Mouse (Mus musculus) liver, embryonic 14 days (tissue): ENCODE measurements around the gene Mark1. TPM values are rescaled to one million over a fixed set of nuclear protein-coding genes. Genes with fewer than 3 reads are reported as not detected.

Experiments used
- polyA plus RNA-seq: library from polyadenylated mRNA; depleted of rRNA; stranded (reverse); fragments of >200 nt; gene quantifications from 2 replicates; pipeline ENCODE4 v1.2.3, GENCODE M21; 2012; rRNA removed

Mark1 gene
- polyA plus RNA-seq, result 0.60 and 0.71 TPM in 2 replicates

DNA sequence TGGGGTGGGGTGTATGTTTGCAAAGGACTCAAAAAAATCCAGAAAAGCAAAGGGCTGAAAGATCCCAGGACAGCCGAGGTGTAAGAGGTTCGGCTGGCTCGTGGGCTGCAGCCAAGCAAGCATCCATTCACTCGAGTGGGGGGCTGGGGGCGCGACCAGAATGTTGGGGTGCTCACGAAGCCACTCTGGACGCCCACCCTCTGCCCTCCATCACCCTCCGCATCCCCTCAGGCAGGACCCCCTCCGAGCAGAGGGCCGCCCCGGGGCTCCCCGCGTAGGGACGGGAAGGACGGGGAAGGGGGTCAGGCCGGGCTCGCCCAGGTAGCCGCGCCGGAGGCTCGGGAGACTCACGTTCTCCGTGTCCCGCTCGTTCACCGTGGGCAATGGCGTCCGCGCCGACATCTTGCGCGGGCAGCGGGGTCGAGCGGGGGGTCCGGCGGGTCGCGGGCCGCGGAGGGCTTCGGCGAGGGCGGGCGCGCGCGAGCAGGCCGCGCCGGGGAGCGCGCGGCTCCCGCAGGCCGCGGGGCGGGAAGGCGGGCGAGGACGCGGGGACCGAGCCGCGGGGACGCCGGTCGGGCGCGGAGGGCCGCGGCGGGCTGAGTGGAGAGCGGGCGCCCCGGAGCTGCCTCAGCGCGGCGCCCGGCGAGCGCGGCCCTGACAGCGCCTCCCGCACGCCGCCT lies at the start of gene Mark1:
Gene Mark1 (minus strand): TSS at position 500 of the 680 bp plus-strand sequence.

DNA sequence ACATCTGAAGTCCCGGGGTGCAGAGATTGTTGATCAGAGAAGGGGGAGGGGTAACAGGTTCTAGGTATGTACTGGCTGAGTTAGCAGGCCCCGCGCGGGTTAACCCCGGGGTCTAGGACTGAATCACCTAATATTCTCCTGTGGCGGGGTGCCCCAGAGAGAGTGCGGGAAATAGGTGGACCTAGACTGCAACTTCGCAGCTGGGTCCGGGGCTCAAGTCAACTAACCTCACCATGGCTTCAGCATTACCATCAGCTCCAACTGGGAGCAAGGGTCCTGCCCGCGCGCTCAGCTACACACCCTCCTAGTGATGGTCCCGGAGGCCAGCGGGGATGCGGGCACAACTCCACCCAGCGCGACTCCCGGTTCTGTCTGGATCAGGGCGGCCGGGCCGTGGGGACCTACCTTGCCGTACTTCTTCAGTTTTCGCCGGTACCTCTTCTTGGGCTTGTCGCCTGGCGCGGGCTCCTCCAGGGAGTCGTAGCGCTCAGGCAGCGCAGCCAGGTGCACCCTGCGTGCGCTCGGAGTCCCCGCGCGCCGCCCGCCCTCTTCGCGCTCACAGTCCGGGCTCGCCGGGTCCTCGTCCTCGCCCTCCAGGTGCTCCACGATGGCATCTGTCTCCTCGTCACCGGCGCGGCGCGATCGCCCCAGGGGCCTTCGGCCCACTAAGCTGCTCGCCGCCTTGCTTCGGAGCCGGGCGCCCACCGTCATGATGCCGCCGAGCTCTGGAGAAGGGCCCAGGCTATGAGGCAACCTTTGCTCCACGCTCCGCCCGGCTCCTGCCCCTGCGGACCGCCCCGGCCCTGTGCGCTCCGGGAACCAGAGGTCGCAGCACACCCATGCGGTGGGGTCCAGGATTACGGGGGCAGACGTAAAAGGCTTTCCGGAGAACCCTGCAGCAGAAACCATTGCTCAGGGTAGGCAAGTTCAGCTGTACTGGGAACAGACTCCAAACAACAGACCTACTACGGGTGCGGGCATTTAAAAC lies 116.8 kb downstream of the Mark1 start, which contains the start of gene C130074G19Rik:
Gene C130074G19Rik (minus strand): TSS at position 938 of the 988 bp plus-strand sequence.

Other genes with a start within 250 kb of the Mark1 start
- gene Marc1, start 188.3 kb downstream of the Mark1 start, polyA plus RNA-seq, result 9.7 and 10.6 TPM in 2 replicates
- gene Marc2, start 153.1 kb downstream of the Mark1 start, polyA plus RNA-seq, result 53.1 and 72.2 TPM in 2 replicates
- 8.1 and 8.2 TPM in 2 replicates for gene C130074G19Rik, start 116.4 kb downstream of the Mark1 start, polyA plus RNA-seq
- 9.0 and 9.6 TPM in 2 replicates for gene Rab3gap2, start 204.5 kb upstream of the Mark1 start, polyA plus RNA-seq